Mouse (Mus musculus) subcutaneous adipose tissue, adult 2 months (tissue): Measurements from ENCODE around the gene Lrrtm1. TPM values are rescaled to one million over a fixed set of nuclear protein-coding genes. Genes with fewer than 3 reads are reported as not detected.

Source experiments
- polyA plus RNA-seq: library from polyadenylated mRNA; depleted of rRNA; stranded (reverse); fragments of >200 nt; gene quantifications from 2 replicates; pipeline ENCODE4 v1.2.3, GENCODE M21; 2012; ENCODE audit warnings: low replicate concordance; rRNA removed

Gene Lrrtm1
- 2.5 and 3.3 TPM in 2 replicates for polyA plus RNA-seq

GRCm38 (mm10) chr6:77242601-77243406, at the start of gene Lrrtm1:
TSS of gene Lrrtm1 (plus strand) at chr6:77242689.

